Mouse (Mus musculus) bone marrow, adult 2 months (tissue): ENCODE measurements at regions not wholly inside any gene's neighbourhood (a gene's known extent, or its start where the extent isn't known, plus 50 kb on each side); places are given as distances from the start of the nearest gene placed in this dataset.

Experiments used
- CTCF ChIP-seq: fragments of 200-500 bp; IDR thresholded peaks from 2 replicates; pipeline ENCODE4 v1.5.1; 2011; ENCODE audit warnings: low read length, control low read depth; ENCODE audit not compliant: control insufficient read depth, insufficient read depth
- POLR2A ChIP-seq: fragments of 200-500 bp; IDR thresholded peaks from 2 replicates; pipeline ENCODE4 v1.6.1; 2011; ENCODE audit warnings: low read depth, mild to moderate bottlenecking, control low read depth, low read length, borderline replicate concordance; ENCODE audit not compliant: control insufficient read depth

DNA sequence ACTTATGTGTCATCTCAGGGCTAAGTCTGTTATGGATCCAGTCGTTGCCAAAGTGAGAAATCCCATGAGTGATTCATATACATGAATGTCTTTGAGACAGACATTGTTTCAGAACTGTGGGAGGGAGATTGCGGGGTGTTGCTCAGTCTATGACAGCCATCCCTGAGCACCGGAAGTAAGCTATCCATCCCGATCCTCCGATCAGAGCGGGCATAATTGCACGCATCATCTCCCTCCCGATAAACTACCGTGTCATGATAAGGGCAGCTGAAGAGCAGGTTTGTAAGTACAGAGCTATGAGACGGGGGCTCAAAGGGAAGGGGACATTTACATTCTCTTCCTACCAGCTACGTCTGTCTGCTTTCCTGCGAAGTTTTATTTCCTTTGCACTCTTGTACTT lies 715.0 kb upstream of the Adgrl2 start:
- TF ChIP-seq CTCF (no peak), POLR2A (no peak)
